Mouse (Mus musculus) 3T3-L1 (cell line): ENCODE results near the gene Col15a1.

ENCODE experiments used
- DNase-seq: peaks from one replicate; pipeline ENCODE4 v3.0.0-alpha.2; 2015; ENCODE audit warnings: low read depth, low spot score

Gene Col15a1

GRCm38 (mm10) chr4:47230498-47230897 lies 22.5 kb downstream of the Col15a1 start:
- DNase-seq, result peak; percentile 37

GRCm38 (mm10) chr4:47231322-47231721 lies 23.4 kb downstream of the Col15a1 start:
- DNase-seq, result peak; percentile 64

DNA sequence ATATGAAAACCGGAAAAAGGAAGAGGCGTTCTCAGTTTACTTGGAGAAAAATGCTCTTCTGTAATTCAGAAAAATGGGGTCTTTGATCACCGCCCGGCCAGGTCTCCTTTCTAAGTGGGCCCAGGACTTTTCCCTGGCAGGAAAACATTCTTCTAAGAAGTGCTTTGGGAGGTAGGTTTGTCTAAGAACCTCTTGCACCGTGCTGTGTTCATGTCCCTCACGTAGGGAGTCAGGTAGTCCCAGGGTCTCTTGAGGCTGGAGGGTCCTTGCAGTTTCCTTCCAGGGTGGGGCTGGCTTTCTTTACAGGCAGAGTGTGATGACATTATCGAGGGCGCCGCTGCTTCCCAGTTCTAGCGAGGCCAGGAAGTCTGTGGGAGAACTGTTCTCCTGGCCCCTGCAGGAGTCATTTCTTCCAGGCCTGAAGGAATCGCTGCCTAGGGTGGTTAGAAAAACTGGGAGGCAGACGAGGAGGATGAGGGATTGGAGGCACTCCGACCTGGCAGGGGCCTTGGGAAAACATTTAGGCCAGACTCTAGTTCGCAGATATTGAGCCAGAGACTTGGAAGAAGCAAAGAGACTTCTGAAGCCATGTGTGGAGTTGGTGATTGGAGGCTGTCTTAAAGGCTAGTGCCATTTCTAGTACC lies 25.4 kb downstream of the Col15a1 start:
- no peak for DNase-seq

DNA sequence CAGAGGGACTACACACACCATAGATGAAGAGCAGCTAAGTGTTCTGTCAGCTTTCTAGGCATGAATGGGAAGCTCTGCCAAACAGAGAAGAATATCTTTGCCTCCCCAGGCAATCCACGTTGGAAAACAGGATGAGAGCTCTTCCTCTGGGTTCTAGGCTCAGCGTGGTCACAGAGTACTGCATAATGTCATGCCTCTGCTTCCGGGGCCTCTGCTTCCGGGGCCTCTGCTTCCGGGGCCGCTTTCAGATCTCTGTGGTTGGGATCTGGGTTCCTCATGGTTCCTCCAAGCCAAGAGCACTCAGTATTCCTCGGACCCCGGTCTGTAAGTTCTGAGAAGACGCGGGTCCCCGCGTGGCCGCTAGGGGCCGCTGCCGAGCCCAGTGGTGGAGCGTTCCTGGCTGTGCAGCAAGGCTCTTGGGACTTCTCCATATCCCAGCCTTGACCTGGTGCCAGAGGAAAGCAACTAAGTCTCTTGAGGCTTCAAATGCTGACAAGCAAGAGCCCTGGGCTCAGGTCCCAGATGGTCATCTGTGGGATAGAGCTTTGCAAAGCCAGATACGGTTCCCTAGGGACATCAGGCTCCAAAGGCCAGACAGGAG lies 26.8 kb downstream of the Col15a1 start:
- peak; percentile 78 for DNase-seq

DNA sequence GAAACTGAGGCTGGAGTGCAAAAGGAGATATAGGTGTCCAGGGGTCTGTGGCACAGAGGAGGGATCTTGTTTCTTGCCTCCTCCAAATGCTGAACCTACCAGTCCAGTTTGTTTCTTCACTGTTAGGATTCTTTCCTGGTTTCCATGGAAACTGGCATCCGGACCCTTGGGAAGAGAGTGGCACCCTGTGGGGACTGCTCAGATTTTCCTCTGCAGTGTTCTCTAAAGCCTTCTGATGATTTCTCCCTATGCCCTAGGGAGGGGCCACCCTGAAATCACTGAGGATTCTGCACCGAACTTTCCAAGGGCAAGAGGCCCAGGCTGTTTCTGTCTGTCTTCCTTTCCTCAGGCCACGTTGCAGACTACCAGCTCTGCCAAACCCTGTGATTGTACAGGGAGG lies 27.4 kb downstream of the Col15a1 start:
- no peak for DNase-seq

- no peak for DNase-seq
Observed at GRCm38 (mm10) chr4:47236104-47236503, 28.1 kb downstream of the Col15a1 start.

GRCm38 (mm10) chr4:47237220-47237619 lies 29.3 kb downstream of the Col15a1 start:
- DNase-seq, result no peak

- no peak for DNase-seq
Observed at GRCm38 (mm10) chr4:47239114-47239513, 31.2 kb downstream of the Col15a1 start.

DNA sequence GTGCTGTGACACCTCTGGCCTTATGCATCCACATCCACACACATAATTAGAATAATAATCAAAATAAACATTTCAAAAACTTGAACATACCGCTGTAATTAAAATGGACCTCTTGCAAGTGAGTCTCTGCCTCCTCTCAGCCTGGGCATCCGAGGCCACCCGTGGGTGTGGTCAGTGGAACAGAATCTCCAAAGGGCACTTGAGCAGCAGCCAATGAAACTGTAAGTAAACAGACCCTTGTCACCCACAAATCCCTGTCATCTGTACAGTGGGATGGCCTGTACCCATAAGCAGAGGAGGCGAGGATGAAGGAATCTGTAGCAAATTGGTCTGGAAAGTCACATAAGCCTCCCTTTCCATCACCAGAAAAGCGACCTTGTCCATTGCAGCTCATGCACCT lies 32.9 kb downstream of the Col15a1 start:
- DNase-seq, result no peak

- DNase-seq, result no peak
Observed at GRCm38 (mm10) chr4:47242127-47242526, 34.2 kb downstream of the Col15a1 start.

- DNase-seq, result no peak
Observed at GRCm38 (mm10) chr4:47244651-47245050, 36.7 kb downstream of the Col15a1 start.

GRCm38 (mm10) chr4:47245621-47246020 lies 37.7 kb downstream of the Col15a1 start:
- DNase-seq, result no peak

DNA sequence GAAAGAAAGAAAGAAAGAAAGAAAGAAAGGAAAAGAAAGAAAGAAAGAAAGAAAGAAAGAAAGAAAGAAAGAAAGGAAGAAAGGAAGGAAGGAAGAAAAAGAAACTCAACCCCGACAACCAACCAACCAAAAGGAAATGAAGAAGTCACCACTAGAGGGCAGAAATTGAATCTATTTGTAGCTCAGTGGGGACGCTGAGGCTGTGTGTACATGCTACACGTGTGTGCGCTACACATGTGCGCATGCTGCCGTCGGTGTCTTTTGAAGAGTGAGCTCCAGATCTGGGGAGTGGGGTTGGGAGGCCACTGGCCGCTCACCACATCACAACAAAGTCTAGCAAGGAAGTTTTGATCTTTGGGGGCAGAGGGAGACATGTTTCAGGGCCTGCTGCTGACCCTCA lies 38.9 kb downstream of the Col15a1 start:
- peak; percentile 52 for DNase-seq

DNA sequence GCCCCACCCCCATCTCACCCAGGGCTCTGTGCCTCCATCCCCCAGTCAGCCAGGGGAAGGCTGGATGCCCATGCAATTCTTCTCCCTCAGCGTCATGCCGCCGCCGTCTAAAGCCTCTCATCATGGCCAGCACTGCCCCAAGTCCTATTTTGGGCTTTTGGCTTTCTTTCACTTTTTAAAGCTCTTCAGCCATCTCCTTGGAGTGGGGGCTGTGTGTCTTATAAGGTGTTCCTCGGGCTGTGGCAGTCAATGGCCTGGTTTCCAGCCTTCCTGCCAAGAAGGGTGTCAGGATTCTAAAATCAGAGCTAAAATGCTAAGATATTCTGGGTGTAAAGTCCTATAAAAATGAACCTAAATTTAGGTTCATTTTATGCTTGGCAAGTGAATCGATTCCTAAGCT lies 39.6 kb downstream of the Col15a1 start:
- no peak for DNase-seq

GRCm38 (mm10) chr4:47249193-47249592 lies 41.2 kb downstream of the Col15a1 start:
- DNase-seq, result no peak

DNA sequence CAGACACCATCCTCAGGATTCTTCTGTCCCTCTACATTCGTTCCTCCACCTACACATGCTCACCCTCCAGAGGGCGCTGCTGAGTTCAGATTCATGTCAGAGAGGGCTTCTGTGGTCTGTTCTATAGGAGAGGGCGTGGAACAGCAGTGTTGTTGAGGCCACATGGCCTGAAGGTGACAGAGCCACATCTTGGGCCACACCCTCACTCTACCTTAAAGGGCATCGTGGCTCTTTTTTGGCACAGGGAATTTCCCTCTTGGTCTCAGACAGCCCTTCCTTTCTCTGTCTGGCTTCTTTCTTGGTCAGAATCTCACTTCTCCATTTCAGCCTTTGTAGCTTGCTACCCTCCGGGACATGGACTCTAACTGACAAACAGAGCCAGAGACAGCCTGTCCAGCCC lies 43.1 kb downstream of the Col15a1 start:
- peak; percentile 59 for DNase-seq

- no peak for DNase-seq
Observed at GRCm38 (mm10) chr4:47251693-47252435, 43.9 kb downstream of the Col15a1 start.

- no peak for DNase-seq
Observed at GRCm38 (mm10) chr4:47252627-47253026, 44.7 kb downstream of the Col15a1 start.

- peak; percentile 72 for DNase-seq
Observed at GRCm38 (mm10) chr4:47255641-47256040, 47.7 kb downstream of the Col15a1 start.

DNA sequence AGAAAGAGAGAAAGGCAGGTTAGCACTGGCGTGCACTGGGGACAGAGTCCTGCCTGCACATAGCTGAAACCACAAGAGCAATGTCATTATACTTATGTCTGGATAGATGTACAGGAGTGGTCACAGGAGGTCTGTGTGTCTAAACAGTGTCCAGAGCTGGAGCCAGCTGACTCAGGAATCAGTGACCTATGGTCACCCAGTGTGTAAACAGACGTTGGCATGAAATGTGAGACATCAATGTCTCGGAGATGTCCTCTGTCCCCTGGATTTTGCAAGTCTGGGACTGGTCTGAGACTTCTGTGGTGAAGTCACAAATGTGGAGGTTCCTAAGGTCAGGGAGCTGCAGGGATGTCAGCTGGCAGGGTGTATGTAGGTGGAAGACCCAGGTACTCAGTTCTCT lies 50.2 kb downstream of the Col15a1 start:
- no peak for DNase-seq

- no peak for DNase-seq
Observed at GRCm38 (mm10) chr4:47261049-47261448, 53.1 kb downstream of the Col15a1 start.

GRCm38 (mm10) chr4:47261919-47262318 lies 54.0 kb downstream of the Col15a1 start:
- DNase-seq, result no peak

- DNase-seq, result no peak
Observed at GRCm38 (mm10) chr4:47265555-47265954, 57.6 kb downstream of the Col15a1 start.
